Mouse (Mus musculus) brain, adult 2 months (tissue): ENCODE data around the gene Man1c1.
A peak's percentile ranks its signal among the peaks of the same experiment; 100 is the strongest.

Source experiments
- DNase-seq: peaks from one replicate; pipeline ENCODE4 v3.0.0; 2011; ENCODE audit warnings: low read depth, low spot score

The Man1c1 gene

GRCm38 (mm10) chr4:134639325-134639724 lies 64.8 kb downstream of the Man1c1 start:
- DNase-seq, result no peak

- no peak for DNase-seq
Measured at GRCm38 (mm10) chr4:134638111-134638550, 66.0 kb downstream of the Man1c1 start.

- DNase-seq, result no peak
Measured at GRCm38 (mm10) chr4:134636406-134636805, 67.7 kb downstream of the Man1c1 start.

GRCm38 (mm10) chr4:134634001-134634400 lies 70.1 kb downstream of the Man1c1 start:
- DNase-seq, result peak; percentile 58

- DNase-seq, result peak; percentile 62
Measured at GRCm38 (mm10) chr4:134632131-134632711, 71.9 kb downstream of the Man1c1 start.

- peak; percentile 93 for DNase-seq
Measured at GRCm38 (mm10) chr4:134631471-134632130, 72.5 kb downstream of the Man1c1 start.

GRCm38 (mm10) chr4:134628575-134629384 lies 75.3 kb downstream of the Man1c1 start:
- peak; percentile 42 for DNase-seq

GRCm38 (mm10) chr4:134628058-134628457 lies 76.0 kb downstream of the Man1c1 start:
- peak; percentile 57 for DNase-seq

GRCm38 (mm10) chr4:134626883-134627282 lies 77.2 kb downstream of the Man1c1 start:
- no peak for DNase-seq

- peak; percentile 84 for DNase-seq
Measured at GRCm38 (mm10) chr4:134626350-134626749, 77.7 kb downstream of the Man1c1 start.

GRCm38 (mm10) chr4:134624109-134624862 lies 79.8 kb downstream of the Man1c1 start:
- DNase-seq, result peak; percentile 86

GRCm38 (mm10) chr4:134621695-134622094 lies 82.4 kb downstream of the Man1c1 start:
- DNase-seq, result no peak

- peak; percentile 73 for DNase-seq
Measured at GRCm38 (mm10) chr4:134620246-134620645, 83.8 kb downstream of the Man1c1 start.

- DNase-seq, result peak; percentile 41
Measured at GRCm38 (mm10) chr4:134619489-134619870, 84.6 kb downstream of the Man1c1 start.

GRCm38 (mm10) chr4:134618810-134619488 lies 85.1 kb downstream of the Man1c1 start:
- peak; percentile 43 for DNase-seq

GRCm38 (mm10) chr4:134617779-134618178 lies 86.3 kb downstream of the Man1c1 start:
- DNase-seq, result no peak

- DNase-seq, result no peak
Measured at GRCm38 (mm10) chr4:134615929-134616625, 88.0 kb downstream of the Man1c1 start.

GRCm38 (mm10) chr4:134612070-134612667 lies 91.9 kb downstream of the Man1c1 start:
- no peak for DNase-seq

- peak; percentile 42 for DNase-seq
Measured at GRCm38 (mm10) chr4:134610616-134611015, 93.5 kb downstream of the Man1c1 start.

- DNase-seq, result no peak
Measured at GRCm38 (mm10) chr4:134607679-134608078, 96.4 kb downstream of the Man1c1 start.
